Mouse (Mus musculus) v-Abl transformed pro-B cells (cell line): ENCODE data around the gene Olfr805.

Experiments used
- in situ Hi-C, 2 experiments: fragments of 400-800 bp; cut with MboI; formaldehyde crosslinking; loops; one replicate each; pipeline ENCODE4 v1.15.1; 2025; ENCODE audit not compliant: unreplicated experiment in 2 of 2

Gene Olfr805

DNA sequence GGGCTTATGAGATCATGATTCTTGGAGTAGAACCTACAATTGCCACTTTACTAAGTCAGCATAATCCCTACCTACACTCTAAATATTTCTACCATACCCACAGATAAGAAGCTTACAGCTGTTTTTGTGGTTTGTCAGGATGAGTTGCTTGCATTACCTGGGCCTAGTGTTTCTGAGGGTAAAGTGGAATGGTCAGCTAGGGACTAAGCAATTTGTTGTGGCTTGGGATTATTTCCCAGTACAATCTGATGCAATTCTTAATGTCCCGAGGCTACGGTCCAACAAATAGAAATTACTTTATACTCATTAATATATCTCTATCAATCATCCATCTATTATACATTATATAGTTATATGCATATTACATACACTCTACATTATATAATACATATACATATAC is at the start of gene Olfr805:
Olfr805 (minus strand) TSS at position 101 of the 400 bp plus-strand sequence.
- in situ Hi-C loops, result no loop called here

DNA sequence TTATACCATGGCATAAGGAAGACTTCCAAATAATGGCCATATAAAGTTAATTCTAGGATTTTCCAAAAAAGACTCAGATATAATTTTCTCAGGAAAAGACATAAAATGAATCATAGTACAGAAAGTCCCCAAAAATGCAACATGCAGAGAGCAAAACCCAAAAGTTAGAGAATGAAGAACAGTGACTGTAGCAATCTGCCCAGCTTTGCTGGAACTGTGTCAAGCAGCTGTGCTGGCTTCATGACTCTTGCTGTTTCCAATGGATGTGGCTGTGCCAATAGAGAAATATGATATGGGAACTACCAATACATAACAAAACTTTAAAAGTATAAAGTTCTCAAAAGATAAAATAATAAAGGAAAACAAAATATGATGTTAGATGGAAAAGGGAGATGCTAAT is 48.9 kb upstream of the Olfr805 start:
- in situ Hi-C loops, result no loop called here

DNA sequence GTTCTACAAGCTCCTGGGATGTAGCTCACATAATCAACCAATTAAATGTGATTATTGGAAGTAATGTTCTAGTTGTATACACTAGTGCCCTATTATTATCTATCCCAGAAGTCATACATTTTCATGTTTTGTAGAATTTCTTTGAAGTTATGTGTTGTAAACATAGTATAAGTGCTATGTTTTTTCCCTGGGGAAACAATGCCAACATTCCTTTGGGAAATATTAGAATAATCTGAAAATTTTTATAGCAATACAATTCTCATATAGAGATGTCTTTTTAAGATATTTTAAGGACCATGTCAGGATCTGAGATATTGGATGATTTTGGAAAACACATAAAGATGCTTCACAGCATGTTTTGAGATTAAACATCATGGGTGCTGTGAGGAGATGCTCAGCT is 45.2 kb upstream of the Olfr805 start, which contains the start of gene Olfr809:
Olfr809 (plus strand) TSS at position 301 of the 400 bp plus-strand sequence.
- in situ Hi-C loops, result no loop called here

DNA sequence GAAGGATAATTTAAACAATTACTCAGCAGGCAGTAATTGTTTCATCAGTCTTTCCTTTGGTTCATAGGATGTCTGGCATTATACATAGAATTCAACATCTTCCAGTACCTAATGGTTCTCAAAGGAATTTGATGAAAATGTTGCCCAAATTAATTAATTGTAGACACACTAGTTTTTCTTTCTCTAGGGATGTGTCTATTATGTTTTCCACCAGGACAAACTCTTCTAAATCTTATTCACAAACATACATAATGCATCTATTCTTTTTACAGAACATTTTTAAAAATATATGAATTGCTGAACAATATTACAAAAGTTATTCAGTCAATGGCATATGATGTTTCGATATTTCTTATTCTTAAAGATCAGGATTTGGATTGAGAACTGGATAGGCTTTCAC is 36.0 kb upstream of the Olfr805 start, which contains the start of gene Olfr808:
Olfr808 (plus strand) TSS at position 301 of the 400 bp plus-strand sequence.
- in situ Hi-C loops, result no loop called here

DNA sequence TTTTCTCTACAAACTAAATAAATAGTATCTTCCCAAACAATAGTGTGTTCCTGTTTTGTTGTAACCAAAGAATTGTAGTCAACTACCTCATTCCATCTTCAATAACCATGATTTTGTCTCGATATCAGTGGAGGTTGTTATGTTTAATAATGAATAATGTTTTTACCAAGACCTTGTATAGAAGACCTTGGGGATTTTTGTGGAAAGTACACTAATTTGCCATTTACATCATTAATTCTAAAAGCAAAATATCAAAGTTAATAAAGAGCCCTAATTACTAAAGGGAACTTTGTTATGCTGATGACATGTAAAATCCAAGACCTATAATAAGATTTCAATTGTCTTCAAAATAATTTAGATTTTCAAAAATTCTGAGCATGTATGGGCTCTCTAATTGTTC is 28.5 kb upstream of the Olfr805 start, which contains the start of gene Olfr807:
Olfr807 (minus strand) TSS at position 101 of the 400 bp plus-strand sequence.
- in situ Hi-C loops, result no loop called here

DNA sequence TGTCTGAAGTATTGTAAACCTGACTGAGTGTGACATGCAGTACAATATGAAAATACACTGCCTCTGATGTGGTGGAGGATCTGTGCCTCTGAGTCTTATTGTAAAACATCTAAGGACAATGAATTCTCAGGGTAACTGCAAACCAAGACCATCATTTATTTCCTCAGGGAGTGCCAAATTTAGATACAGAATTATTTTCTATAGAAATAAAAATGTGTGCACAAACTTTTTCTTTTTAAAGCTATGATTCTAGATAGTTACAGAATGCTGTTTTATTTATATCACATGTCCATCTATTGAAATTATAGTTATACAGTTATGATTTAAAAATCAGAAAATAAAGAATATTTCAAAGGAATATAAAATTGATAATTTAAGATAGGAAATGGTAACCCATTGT is 12.6 kb upstream of the Olfr805 start, which contains the start of gene Olfr806:
Olfr806 (minus strand) TSS at position 101 of the 400 bp plus-strand sequence.
- in situ Hi-C loops, result no loop called here

DNA sequence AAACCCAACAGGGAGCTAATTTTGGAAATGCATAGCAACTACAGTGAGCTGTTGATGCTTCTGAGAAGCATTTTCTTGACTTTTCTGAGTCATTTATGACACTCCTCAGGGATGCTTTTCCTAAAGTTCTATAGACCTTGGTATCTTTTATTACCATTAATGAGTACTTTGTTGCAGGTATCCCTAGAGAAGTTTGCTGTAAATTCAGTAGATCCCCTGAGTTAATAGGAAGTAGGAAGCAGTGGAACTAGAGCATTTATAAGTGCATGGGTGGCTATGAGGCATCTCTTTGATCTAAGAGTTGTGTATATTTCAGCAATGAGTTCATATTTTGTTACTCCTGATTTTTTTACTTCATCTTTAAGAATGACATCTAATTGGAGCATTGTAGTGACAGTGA is 26.3 kb downstream of the Olfr805 start, which contains the start of gene Olfr804:
Olfr804 (plus strand) TSS at position 301 of the 400 bp plus-strand sequence.
- in situ Hi-C loops, result no loop called here

DNA sequence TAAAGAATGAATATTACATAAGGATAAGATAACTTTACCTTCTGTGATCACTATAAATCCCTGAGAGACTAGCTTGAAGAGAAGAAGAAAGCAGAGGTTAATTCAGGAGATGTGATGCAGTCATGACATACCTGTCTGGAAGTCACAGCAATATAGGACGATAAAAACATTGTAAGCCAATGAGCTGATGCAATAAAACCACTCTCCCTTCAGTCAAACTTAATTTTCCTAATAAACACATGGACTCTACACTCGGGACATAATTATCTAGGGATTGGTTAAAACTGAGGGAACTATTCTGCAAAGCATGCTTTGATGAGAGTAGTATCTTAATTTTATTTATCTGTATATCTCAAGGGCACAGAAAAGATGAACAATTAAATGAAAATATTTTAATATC is 35.0 kb downstream of the Olfr805 start, which contains the start of gene Olfr803:
Olfr803 (minus strand) TSS at position 101 of the 400 bp plus-strand sequence.
- in situ Hi-C loops, result no loop called here

DNA sequence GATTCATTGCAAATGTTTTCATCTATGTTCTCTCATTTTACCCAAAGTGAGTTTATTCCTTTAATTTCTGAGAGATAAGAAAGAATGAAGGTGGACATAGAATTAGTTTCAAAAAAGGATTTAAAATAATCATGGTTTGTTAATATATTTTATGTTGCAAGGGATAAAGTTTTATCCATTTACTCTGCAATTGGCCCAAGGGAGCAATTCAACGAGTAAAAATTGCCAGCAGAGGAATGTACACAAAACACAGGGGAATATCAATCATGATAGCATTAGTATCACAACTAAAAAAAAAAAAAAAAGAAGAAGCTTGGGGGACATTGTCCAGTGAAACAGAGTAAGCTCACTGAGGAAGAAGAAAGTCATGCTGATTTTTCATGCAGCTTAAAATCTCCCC is 41.1 kb downstream of the Olfr805 start, which contains the start of gene Olfr802:
Olfr802 (minus strand) TSS at position 101 of the 400 bp plus-strand sequence.
- in situ Hi-C loops, result no loop called here

DNA sequence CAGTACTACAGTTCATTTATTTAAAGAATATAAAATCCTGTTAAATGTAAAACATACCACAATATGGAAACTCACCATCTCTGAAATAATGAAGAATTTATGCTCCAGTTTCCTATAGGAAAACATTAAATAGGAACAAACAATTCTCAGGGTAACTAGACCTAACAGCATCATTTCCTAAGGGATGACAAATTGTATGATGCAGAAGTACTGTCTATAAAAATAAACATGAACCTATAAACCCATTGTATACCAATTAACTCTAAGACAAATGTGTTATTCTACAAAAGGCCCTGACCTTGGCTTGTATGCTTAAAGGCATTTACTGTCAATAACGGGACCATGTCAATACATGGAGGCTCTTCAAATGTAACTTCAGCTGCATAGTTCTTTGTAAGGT is 55.4 kb downstream of the Olfr805 start, which contains the start of gene Olfr801:
Olfr801 (minus strand) TSS at position 101 of the 400 bp plus-strand sequence.
- in situ Hi-C loops, result no loop called here
